Mouse (Mus musculus) midbrain, embryonic 16.5 days (tissue): ENCODE measurements around the gene Btbd35f24. TPM values are rescaled to one million over a fixed set of nuclear protein-coding genes. Genes with fewer than 3 reads are reported as not detected.
"Not testable (repeated sequence)": the region's sequence is repeated elsewhere in the genome, so short reads cannot be mapped to it uniquely, and the experiment has no call there.

Experiments
- ATAC-seq: fragments of 200-750 bp; cut with Nextera tagmentation; 2 replicates; pipeline ENCODE4 v1.8.0; 2017; ENCODE audit warnings: moderate TSS enrichment
- H3K27ac ChIP-seq: fragments of 300-500 bp; sonication (generic); 2 replicates; pipeline ENCODE4 v1.5.1; 2014; ENCODE audit warnings: mild to moderate bottlenecking, low read length, mixed read lengths
- H3K27me3 ChIP-seq: fragments of 300-500 bp; sonication (generic); 2 replicates; pipeline ENCODE4 v1.6.1; 2014; ENCODE audit warnings: low read depth, low read length, mixed read lengths; ENCODE audit not compliant: control insufficient read depth, insufficient read depth
- H3K36me3 ChIP-seq: fragments of 300-500 bp; sonication (generic); 2 replicates; pipeline ENCODE4 v1.6.1; 2014; ENCODE audit warnings: mild to moderate bottlenecking, low read length, moderate library complexity, mixed read lengths; ENCODE audit not compliant: control insufficient read depth, insufficient read depth
- H3K4me1 ChIP-seq: fragments of 300-500 bp; sonication (generic); 2 replicates; pipeline ENCODE4 v1.6.1; 2014; ENCODE audit warnings: mild to moderate bottlenecking, low read length, mixed read lengths; ENCODE audit not compliant: control insufficient read depth, insufficient read depth
- H3K4me2 ChIP-seq: fragments of 300-500 bp; sonication (generic); 2 replicates; pipeline ENCODE4 v1.6.1; 2014; ENCODE audit warnings: mild to moderate bottlenecking, low read length, mixed read lengths
- H3K4me3 ChIP-seq: fragments of 300-500 bp; sonication (generic); 2 replicates; pipeline ENCODE4 v1.5.1; 2014; ENCODE audit warnings: low read depth, mild to moderate bottlenecking, low read length, moderate library complexity, mixed read lengths
- H3K9ac ChIP-seq: fragments of 300-500 bp; sonication (generic); 2 replicates; pipeline ENCODE4 v1.6.1; 2014; ENCODE audit warnings: low read depth, low read length, mixed read lengths
- H3K9me3 ChIP-seq: fragments of 300-500 bp; sonication (generic); replicated peaks from 2 replicates; pipeline ENCODE4 v1.6.1; 2014; ENCODE audit warnings: mild to moderate bottlenecking, low read length, mixed read lengths; ENCODE audit not compliant: control insufficient read depth, poor library complexity, severe bottlenecking
- WGBS: fragments of 180-500 bp; shearing (Covaris S2); extraction: QIAGEN DNeasy Blood & Tissue Kit; methylation state at CpG from one replicate; pipeline ENCODE4 v1.1.7; 2014; 5-methylcytosine and 5-hydroxymethylcytosine counted together
- polyA plus RNA-seq: library from polyadenylated mRNA; unstranded; fragments of >200 nt; fragmentation: Nextera tagmentation; extraction: Ambion mirVana; gene quantifications from 2 replicates; pipeline ENCODE4 v1.2.1, GENCODE M21; 2015

The Btbd35f24 gene
- not detected in 2 replicates for polyA plus RNA-seq

DNA sequence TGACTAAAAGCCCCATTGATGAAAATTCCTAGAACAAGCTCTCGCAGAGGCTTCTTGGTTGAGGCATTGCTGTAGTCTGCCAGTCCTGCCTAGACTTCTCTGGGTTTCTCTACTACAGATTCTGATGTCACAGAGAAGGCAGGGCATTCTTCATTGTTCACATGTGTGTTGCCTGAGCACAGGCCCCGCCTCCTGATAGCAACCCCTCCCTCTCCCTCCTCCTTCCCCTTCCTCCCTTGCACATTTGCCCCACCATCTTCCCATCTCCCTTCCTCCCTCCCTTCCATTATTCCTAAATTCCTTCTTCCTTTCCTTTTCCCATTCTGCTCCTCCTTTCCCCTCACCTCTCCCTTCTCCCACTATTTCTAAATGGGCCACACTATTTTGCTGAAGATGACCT is at the start of gene Btbd35f24:
Gene Btbd35f24 (minus strand): TSS at position 101 of the 400 bp plus-strand sequence.
- WGBS = no CpG with 5 or more reads among the region's 2 CpGs
- not testable (repeated sequence) for H3K9ac ChIP-seq, H3K4me2 ChIP-seq, H3K36me3 ChIP-seq, H3K27me3 ChIP-seq, H3K4me3 ChIP-seq, H3K4me1 ChIP-seq, H3K9me3 ChIP-seq, ATAC-seq, H3K27ac ChIP-seq

Other genes with a start within 250 kb of the Btbd35f24 start
- gene Btbd35f23, start 119.0 kb downstream of the Btbd35f24 start, polyA plus RNA-seq = not detected in 2 replicates
- not detected in 2 replicates for gene Btbd35f11, start 247.9 kb upstream of the Btbd35f24 start, polyA plus RNA-seq